Mouse (Mus musculus) thymus, postnatal 0 days (tissue): ENCODE results near the gene Gm2696. TPM values are rescaled to one million over a fixed set of nuclear protein-coding genes. Genes with fewer than 3 reads are reported as not detected.
A peak's percentile ranks its signal among the peaks of the same experiment; 100 is the strongest.
"Not testable (repeated sequence)": the region's sequence is repeated elsewhere in the genome, so short reads cannot be mapped to it uniquely, and the experiment has no call there.

Source experiments
- DNase-seq: peaks from one replicate; pipeline ENCODE4 v3.0.0-alpha.2; 2015; ENCODE audit warnings: low spot score
- polyA plus RNA-seq: library from polyadenylated mRNA; unstranded; fragments of >200 nt; fragmentation: Nextera tagmentation; extraction: Ambion mirVana; gene quantifications from 2 replicates; pipeline ENCODE4 v1.2.1, GENCODE M21; 2015

Gene Gm2696
- polyA plus RNA-seq, result not detected in 2 replicates

GRCm38 (mm10) chr10:77814382-77814781 lies at the start of gene Gm2696:
Gene Gm2696, plus strand, starts transcription at chr10:77814682.
- DNase-seq, result no peak

GRCm38 (mm10) chr10:77769727-77770126 lies 44.8 kb upstream of the Gm2696 start:
- DNase-seq, result no peak

GRCm38 (mm10) chr10:77771225-77771624 lies 43.3 kb upstream of the Gm2696 start, which contains the start of gene Gm3238:
Gene Gm3238, minus strand, starts transcription at chr10:77771325.
- not testable (repeated sequence) for DNase-seq

- not testable (repeated sequence) for DNase-seq
Measured at GRCm38 (mm10) chr10:77772142-77772541, 42.3 kb upstream of the Gm2696 start.

GRCm38 (mm10) chr10:77776844-77777243 lies 37.6 kb upstream of the Gm2696 start, which contains the start of gene Gm7138:
Gene Gm7138, minus strand, starts transcription at chr10:77776944.
- DNase-seq, result not testable (repeated sequence)

GRCm38 (mm10) chr10:77782442-77782841 lies 32.0 kb upstream of the Gm2696 start, which contains the start of gene Gm3250:
Gene Gm3250, minus strand, starts transcription at chr10:77782542.
- not testable (repeated sequence) for DNase-seq

- DNase-seq, result not testable (repeated sequence)
Measured at GRCm38 (mm10) chr10:77783396-77783795, 31.1 kb upstream of the Gm2696 start.

- DNase-seq, result not testable (repeated sequence)
Measured at GRCm38 (mm10) chr10:77787876-77788275, 26.6 kb upstream of the Gm2696 start, which contains the start of gene Gm7137. Gene Gm7137, minus strand, starts transcription at chr10:77788200.

GRCm38 (mm10) chr10:77788621-77789020 lies 25.9 kb upstream of the Gm2696 start:
- DNase-seq, result no peak

- DNase-seq, result no peak
Measured at GRCm38 (mm10) chr10:77794976-77795375, 19.5 kb upstream of the Gm2696 start, which contains the start of gene Gm9639. Gene Gm9639, minus strand, starts transcription at chr10:77795076.

GRCm38 (mm10) chr10:77797677-77798076 lies 16.8 kb upstream of the Gm2696 start:
- DNase-seq, result no peak

- DNase-seq, result not testable (repeated sequence)
Measured at GRCm38 (mm10) chr10:77798164-77798920, 16.1 kb upstream of the Gm2696 start.

- no peak for DNase-seq
Measured at GRCm38 (mm10) chr10:77798921-77799508, 15.5 kb upstream of the Gm2696 start, which contains the start of gene Gm19668. Gene Gm19668, minus strand, starts transcription at chr10:77799133.

- no peak for DNase-seq
Measured at GRCm38 (mm10) chr10:77804095-77804494, 10.4 kb upstream of the Gm2696 start.

- no peak for DNase-seq
Measured at GRCm38 (mm10) chr10:77811743-77812142, 2.7 kb upstream of the Gm2696 start, which contains the start of gene Gm9507. Gene Gm9507, minus strand, starts transcription at chr10:77811843.

- DNase-seq, result peak; percentile 26
Measured at GRCm38 (mm10) chr10:77815514-77815913, 1.0 kb downstream of the Gm2696 start.

- DNase-seq, result no peak
Measured at GRCm38 (mm10) chr10:77818523-77818922, 4.0 kb downstream of the Gm2696 start.

- no peak for DNase-seq
Measured at GRCm38 (mm10) chr10:77819203-77819602, 4.7 kb downstream of the Gm2696 start.

GRCm38 (mm10) chr10:77826951-77827350 lies 12.5 kb downstream of the Gm2696 start, which contains the start of gene Krtap10-4:
Gene Krtap10-4, minus strand, starts transcription at chr10:77827095.
- no peak for DNase-seq

GRCm38 (mm10) chr10:77835647-77836046 lies 21.2 kb downstream of the Gm2696 start, which contains the start of gene Krtap10-10:
Gene Krtap10-10, plus strand, starts transcription at chr10:77835947.
- no peak for DNase-seq

- no peak for DNase-seq
Measured at GRCm38 (mm10) chr10:77839006-77839405, 24.5 kb downstream of the Gm2696 start.

- no peak for DNase-seq
Measured at GRCm38 (mm10) chr10:77846503-77846902, 32.0 kb downstream of the Gm2696 start, which contains the start of gene Gm36176. Gene Gm36176, plus strand, starts transcription at chr10:77846803.
